Mouse (Mus musculus) embryonic facial prominence, embryonic 13.5 days (tissue): ENCODE data around the gene Sgms2. TPM values are rescaled to one million over a fixed set of nuclear protein-coding genes. Genes with fewer than 3 reads are reported as not detected.

ENCODE experiments used
- ATAC-seq: fragments of 200-750 bp; cut with Nextera tagmentation; 2 replicates; pipeline ENCODE4 v1.8.0; 2017; ENCODE audit warnings: low read depth; ENCODE audit not compliant: insufficient number of reproducible peaks, insufficient read depth, low FRiP score, low TSS enrichment
- H3K27ac ChIP-seq: fragments of 300-500 bp; sonication (generic); 2 replicates; pipeline ENCODE4 v1.5.1; 2015; ENCODE audit warnings: moderate library complexity, mild to moderate bottlenecking, inconsistent platforms
- H3K27me3 ChIP-seq: fragments of 300-500 bp; sonication (generic); 2 replicates; pipeline ENCODE4 v1.6.1; 2015; ENCODE audit warnings: mild to moderate bottlenecking, inconsistent platforms
- H3K36me3 ChIP-seq: fragments of 300-500 bp; sonication (generic); 2 replicates; pipeline ENCODE4 v1.6.1; 2015; ENCODE audit warnings: mild to moderate bottlenecking, inconsistent platforms
- H3K4me1 ChIP-seq: fragments of 300-500 bp; sonication (generic); 2 replicates; pipeline ENCODE4 v1.6.1; 2015; ENCODE audit warnings: inconsistent platforms
- H3K4me2 ChIP-seq: fragments of 300-500 bp; sonication (generic); 2 replicates; pipeline ENCODE4 v1.6.1; 2015; ENCODE audit warnings: moderate library complexity, mild to moderate bottlenecking, inconsistent platforms
- H3K4me3 ChIP-seq: fragments of 300-500 bp; sonication (generic); 2 replicates; pipeline ENCODE4 v1.5.1; 2015; ENCODE audit warnings: mild to moderate bottlenecking, inconsistent platforms
- H3K9ac ChIP-seq: fragments of 300-500 bp; sonication (generic); 2 replicates; pipeline ENCODE4 v1.6.1; 2015; ENCODE audit warnings: mild to moderate bottlenecking, inconsistent platforms
- H3K9me3 ChIP-seq: fragments of 300-500 bp; sonication (generic); 2 replicates; pipeline ENCODE4 v1.6.1; 2016; ENCODE audit warnings: inconsistent platforms
- WGBS: fragments of 180-500 bp; shearing (Covaris S2); methylation state at CpG from one replicate; pipeline ENCODE4 v1.1.7; 2015; ENCODE audit warnings: mixed read lengths; 5-methylcytosine and 5-hydroxymethylcytosine counted together
- polyA plus RNA-seq: library from polyadenylated mRNA; unstranded; fragments of >200 nt; fragmentation: Nextera tagmentation; extraction: Ambion mirVana; gene quantifications from 2 replicates; pipeline ENCODE4 v1.2.1, GENCODE M21; 2015

Gene Sgms2
- 7.9 and 14.8 TPM in 2 replicates for polyA plus RNA-seq

DNA sequence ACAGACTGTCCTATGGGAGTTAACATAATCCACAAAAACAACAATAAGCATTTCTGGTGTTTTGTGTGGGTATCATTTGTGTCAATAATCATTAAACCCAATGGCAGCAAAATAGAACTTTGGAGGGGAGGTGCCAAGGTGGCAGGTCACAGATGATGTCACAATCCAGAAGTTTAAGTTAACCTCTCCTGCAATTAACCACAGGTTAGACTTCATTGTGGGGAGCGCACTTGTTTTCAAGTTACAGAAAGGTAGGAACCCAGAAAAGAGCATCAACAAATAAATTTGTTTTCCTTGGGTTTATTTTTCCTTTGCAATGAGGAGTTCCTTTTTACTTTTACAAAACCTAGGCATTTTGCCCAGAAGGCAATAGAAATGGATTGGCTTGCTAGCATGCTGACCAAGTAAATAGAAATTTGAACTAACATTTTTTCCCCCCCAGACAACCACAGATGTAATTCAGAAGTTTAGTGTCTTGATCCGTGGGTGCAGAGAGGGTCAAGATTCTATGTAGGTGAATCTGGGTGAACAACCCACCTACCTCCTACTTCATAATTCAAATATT, at the start of gene Sgms2:
Gene Sgms2 (minus strand): TSS at position 51 of the 565 bp plus-strand sequence.
- no peaks in the 10 kb centered on the region for H3K36me3 ChIP-seq
- H3K9ac ChIP-seq, result peak within 1 kb of the TSS; percentile 77
- H3K4me3 ChIP-seq, result peak within 1 kb of the TSS; percentile 65
- peaks cover 9% of the 10 kb centered on the region for H3K4me1 ChIP-seq
- H3K27me3 ChIP-seq, result peaks cover 56% of the 10 kb centered on the region
- ATAC-seq, result no peak
- no peaks in the 10 kb centered on the region for H3K9me3 ChIP-seq
- peak within 1 kb of the TSS; percentile 30 for H3K27ac ChIP-seq
- WGBS, result 76% methylated on average over 2 of the region's 2 CpGs
- H3K4me2 ChIP-seq, result peak within 1 kb of the TSS; percentile 94

DNA sequence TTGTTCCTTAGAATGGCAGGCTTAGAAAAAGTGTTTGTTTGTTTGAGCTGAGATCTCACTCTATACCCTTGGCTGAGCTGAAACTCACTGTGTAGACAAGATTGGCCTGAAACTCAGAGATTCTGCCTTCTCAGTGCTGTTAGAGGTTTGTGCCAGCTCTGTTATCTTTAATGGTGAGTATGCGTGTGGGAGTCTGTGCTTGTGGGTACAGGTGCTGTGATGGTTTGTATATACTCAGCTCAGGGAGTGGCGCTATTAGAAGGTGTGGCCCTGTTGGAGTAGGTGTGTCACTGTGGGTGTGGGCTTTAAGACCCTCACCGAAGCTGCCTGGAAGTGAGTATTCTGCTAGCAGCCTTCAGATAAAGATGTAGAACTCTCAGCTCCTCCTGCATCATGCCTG, 34.0 kb upstream of the Sgms2 start:
- H3K27ac ChIP-seq, result no peak overlapping the region
- H3K9me3 ChIP-seq, result no peaks in the 10 kb centered on the region
- 0 out of 2 replicates have a peak, but pooled peaks cover 4% of the 10 kb centered on the region for H3K4me1 ChIP-seq
- H3K36me3 ChIP-seq, result no peaks in the 10 kb centered on the region
- WGBS, result 85% methylated on average over 3 of the region's 3 CpGs
- H3K9ac ChIP-seq, result no peak overlapping the region
- H3K27me3 ChIP-seq, result no peaks in the 10 kb centered on the region
- ATAC-seq, result no peak
- no peak overlapping the region for H3K4me2 ChIP-seq
- H3K4me3 ChIP-seq, result no peak overlapping the region

DNA sequence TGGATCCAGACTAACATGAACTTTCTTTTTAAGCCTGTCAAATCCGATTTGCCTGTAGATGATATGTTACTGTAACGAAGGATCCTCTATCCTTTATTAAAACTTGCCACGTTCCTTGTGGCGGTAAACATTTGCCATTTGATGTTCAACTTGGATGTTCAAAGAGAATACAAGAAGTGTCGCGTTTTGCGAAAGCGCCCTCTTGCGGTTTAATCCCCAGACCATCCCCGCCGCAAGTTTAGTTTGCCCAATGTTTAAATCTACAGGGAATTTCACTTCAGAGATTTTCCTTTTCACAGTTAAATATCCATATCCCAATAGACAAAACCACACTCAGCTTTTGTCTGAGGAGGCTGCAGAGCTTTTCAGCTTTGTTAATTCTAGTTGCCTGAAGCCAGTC, 33.6 kb upstream of the Sgms2 start:
- no peaks in the 10 kb centered on the region for H3K36me3 ChIP-seq
- 19% methylated on average over 11 of the region's 11 CpGs for WGBS

DNA sequence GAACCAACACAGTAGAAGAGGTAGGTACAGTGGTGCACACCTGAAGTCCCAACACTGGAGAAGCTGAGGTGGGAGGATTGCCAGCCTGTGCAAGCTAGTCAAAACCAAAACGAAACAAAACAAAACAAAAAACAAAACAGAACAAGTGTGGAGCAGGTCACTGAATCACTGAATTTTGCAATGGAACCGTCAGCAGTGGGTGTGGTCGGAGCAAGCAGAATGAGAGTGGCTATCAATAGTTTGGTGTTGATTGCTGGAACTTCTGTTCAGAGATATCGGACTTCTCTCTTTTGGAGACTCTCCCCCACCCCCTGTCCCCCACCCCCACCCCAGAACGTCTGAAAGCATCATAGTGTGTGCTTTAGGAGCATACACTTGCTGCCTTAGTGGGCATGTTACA, 33.0 kb upstream of the Sgms2 start:
- Histone ChIP-seq H3K9ac (no peak overlapping the region), H3K27ac (no peak overlapping the region), H3K27me3 (no peaks in the 10 kb centered on the region), H3K4me2 (no peak overlapping the region), H3K4me1 (no peaks in the 10 kb centered on the region), H3K36me3 (no peaks in the 10 kb centered on the region), H3K4me3 (no peak overlapping the region), H3K9me3 (no peaks in the 10 kb centered on the region)
- 73% methylated on average over 5 of the region's 5 CpGs for WGBS
- ATAC-seq, result no peak

More for the DNA sequence above, 33.6 kb upstream of the Sgms2 start:
- Histone ChIP-seq H3K4me3 (no peak overlapping the region), H3K9ac (no peak overlapping the region), H3K4me2 (no peak overlapping the region), H3K27ac (no peak overlapping the region), H3K27me3 (no peaks in the 10 kb centered on the region), H3K4me1 (0 out of 2 replicates have a peak, but pooled peaks cover 1% of the 10 kb centered on the region), H3K9me3 (no peaks in the 10 kb centered on the region)
- no peak for ATAC-seq

DNA sequence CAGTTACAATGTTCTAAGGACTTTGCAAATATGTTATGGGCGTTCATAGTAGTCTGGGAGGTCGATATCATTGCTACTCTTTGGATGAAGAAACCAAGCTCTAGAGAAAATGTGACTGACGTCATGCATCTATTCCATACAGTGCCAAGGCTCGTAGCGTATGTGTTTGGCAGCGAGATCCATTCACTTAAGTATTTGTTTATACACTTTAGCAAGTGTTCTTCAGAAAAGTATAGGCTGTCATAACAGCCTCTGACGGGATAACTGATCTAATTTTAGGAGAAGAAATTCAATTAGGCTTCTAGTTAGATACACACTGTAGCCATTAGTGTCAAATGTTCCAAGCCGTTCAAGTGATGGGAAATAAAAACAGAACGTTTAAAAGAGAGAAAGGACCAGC, 32.5 kb upstream of the Sgms2 start:
- WGBS, result 60% methylated on average over 9 of the region's 9 CpGs
- Histone ChIP-seq H3K27ac (no peak overlapping the region), H3K36me3 (no peaks in the 10 kb centered on the region), H3K27me3 (no peaks in the 10 kb centered on the region), H3K9me3 (no peaks in the 10 kb centered on the region), H3K4me2 (no peak overlapping the region), H3K4me3 (no peak overlapping the region), H3K9ac (no peak overlapping the region), H3K4me1 (no peaks in the 10 kb centered on the region)
- ATAC-seq, result no peak

DNA sequence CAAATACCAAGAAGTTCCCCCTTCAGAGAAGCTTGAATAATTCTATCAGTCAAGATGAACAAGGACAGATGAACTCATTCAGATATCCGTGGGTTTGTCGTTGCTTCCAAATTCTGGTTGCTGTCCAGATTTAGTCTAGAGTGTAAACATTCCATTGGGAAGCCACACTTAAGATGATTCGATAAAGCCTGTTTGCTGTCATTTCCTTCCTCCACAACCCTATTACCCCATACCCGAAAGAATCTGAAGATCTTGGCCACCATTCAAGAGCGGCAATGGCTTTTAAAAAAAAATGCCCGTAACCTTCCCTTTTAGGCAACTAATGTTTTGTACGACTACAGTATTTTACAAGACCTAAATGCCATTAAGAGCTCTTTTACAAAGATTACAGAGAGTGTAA, 31.0 kb upstream of the Sgms2 start:
- Histone ChIP-seq H3K4me1 (no peaks in the 10 kb centered on the region), H3K36me3 (no peaks in the 10 kb centered on the region), H3K9me3 (no peaks in the 10 kb centered on the region), H3K9ac (no peak overlapping the region), H3K4me2 (no peak overlapping the region), H3K4me3 (no peak overlapping the region), H3K27me3 (no peaks in the 10 kb centered on the region), H3K27ac (no peak overlapping the region)
- WGBS, result 55% methylated on average over 7 of the region's 7 CpGs
- ATAC-seq, result no peak

DNA sequence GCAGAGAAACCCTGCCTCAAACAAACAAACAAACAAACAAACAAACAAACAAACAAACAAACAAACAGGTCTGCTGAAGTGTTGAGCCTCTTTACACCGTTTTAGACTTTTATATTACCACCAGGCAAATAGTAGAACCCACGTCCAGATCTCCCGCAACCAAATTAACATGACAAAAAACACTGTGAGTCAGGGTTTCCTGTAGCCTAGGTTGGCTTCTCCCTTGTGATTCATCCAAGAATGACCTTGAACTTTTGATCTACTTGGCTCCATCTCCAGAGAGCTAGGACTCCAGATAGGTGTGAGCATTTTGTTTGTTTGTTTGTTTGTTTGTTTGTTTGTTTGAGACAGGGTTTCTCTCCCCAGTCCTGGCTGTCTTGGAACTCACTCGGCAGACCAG, 30.0 kb upstream of the Sgms2 start:
- ATAC-seq, result no peak
- Histone ChIP-seq H3K4me3 (no peak overlapping the region), H3K27me3 (no peaks in the 10 kb centered on the region), H3K9ac (no peak overlapping the region), H3K36me3 (no peaks in the 10 kb centered on the region), H3K4me1 (no peaks in the 10 kb centered on the region), H3K4me2 (no peak overlapping the region), H3K27ac (no peak overlapping the region), H3K9me3 (no peaks in the 10 kb centered on the region)
- WGBS, result 77% methylated on average over 4 of the region's 4 CpGs

DNA sequence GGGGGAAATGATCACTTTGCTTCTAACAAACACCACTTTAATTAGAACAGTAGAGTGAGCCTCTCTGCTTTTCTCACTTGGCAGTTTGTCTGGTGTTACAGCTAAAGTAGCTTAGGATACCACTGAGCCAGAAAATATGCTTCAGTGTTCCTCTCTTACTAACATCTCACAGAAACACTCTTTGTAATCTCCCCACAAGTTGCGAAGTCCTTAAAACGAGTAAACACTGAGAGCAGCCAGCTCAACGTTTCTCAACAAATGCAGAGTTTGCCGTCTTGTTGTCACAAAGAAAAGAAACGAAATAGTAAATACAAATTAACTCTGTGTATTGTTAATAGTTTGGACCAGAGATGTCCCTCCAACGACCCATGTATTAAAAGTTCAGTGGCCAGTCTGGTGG, 26.5 kb upstream of the Sgms2 start:
- H3K9ac ChIP-seq, result no peak overlapping the region
- no peak overlapping the region for H3K4me2 ChIP-seq
- H3K4me3 ChIP-seq, result no peak overlapping the region
- no peaks in the 10 kb centered on the region for H3K27me3 ChIP-seq
- no peaks in the 10 kb centered on the region for H3K4me1 ChIP-seq
- 83% methylated on average over 6 of the region's 6 CpGs for WGBS
- H3K36me3 ChIP-seq, result no peaks in the 10 kb centered on the region
- no peaks in the 10 kb centered on the region for H3K9me3 ChIP-seq
- ATAC-seq, result no peak
- H3K27ac ChIP-seq, result no peak overlapping the region

DNA sequence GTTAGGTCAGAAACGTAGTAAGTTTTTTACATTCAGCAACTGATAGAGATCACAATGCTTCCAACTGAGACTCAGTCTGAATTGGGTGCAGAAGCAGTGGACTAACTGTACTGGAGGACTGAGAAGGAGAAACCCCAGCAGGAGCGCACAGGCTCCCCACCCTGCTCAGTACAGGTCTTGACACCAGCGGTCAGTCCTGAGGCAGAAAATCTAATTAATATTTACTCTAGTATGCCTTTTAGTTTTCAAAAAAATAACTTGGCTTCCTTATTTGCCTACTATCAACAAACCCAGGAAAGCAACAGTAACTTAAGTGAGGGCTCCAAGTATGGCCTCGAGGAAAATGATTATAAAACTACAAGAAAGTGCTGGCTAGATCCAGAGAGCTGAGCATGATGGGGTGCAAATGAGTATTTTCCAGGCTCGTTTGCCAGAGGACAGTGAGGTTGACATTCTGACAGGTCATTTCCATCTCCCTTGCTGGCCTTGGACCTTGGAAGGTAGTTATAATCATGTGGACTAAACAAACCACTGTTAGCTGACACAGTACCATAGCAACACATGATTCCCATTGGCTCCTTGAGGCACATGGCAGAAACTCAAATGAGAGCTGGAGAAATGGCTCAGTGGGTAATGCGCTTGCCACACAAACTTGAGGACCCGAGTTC, 25.3 kb upstream of the Sgms2 start:
- no peaks in the 10 kb centered on the region for H3K36me3 ChIP-seq
- ATAC-seq, result no peak
- H3K27ac ChIP-seq, result no peak overlapping the region
- H3K4me3 ChIP-seq, result no peak overlapping the region
- H3K9me3 ChIP-seq, result no peaks in the 10 kb centered on the region
- no peaks in the 10 kb centered on the region for H3K27me3 ChIP-seq
- no peaks in the 10 kb centered on the region for H3K4me1 ChIP-seq
- no peak overlapping the region for H3K9ac ChIP-seq
- WGBS, result 81% methylated on average over 7 of the region's 7 CpGs
- no peak overlapping the region for H3K4me2 ChIP-seq

DNA sequence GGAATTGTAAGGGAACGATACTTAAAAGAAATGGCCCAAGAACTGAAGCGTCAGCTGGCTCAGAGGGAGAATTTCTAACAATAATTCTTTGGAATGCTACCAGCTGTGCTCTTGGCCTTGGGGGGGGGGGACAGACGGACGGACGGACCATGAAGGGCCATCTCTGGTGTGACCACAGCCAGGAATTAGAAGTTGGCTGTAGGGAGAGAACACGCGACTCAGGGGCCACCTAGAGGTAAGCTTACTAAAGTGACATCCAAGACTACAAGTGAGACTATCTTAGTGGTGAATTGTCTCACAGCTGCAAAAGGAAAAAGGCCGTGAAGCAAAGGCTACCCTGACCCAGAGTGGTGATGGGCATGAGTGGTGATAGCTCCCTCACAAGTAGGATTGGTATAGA, 20.4 kb upstream of the Sgms2 start:
- no peaks in the 10 kb centered on the region for H3K27me3 ChIP-seq
- no peak overlapping the region for H3K9ac ChIP-seq
- H3K4me1 ChIP-seq, result no peaks in the 10 kb centered on the region
- no peak overlapping the region for H3K4me3 ChIP-seq
- no peak overlapping the region for H3K27ac ChIP-seq
- no peaks in the 10 kb centered on the region for H3K9me3 ChIP-seq
- 59% methylated on average over 8 of the region's 8 CpGs for WGBS
- H3K36me3 ChIP-seq, result no peaks in the 10 kb centered on the region
- no peak for ATAC-seq
- no peak overlapping the region for H3K4me2 ChIP-seq

DNA sequence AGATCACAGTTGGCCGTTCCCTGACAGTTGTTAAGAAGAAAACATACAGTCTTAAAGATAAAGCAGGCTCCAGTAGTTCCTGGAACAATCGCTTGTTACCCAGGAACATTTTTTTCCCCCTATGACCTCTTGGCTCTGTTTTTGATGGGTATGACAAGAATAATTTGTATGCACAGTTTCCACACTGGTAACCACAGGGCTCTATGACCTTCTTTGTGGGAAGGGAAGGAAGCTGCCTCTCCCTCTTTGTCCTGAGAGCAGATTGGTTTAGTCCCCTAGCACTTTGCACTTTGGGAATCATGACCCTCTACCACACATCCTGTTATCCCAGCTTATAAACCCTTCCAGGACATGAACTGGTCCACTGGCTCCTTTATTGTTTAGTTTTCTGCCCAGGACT, 16.8 kb upstream of the Sgms2 start:
- no peaks in the 10 kb centered on the region for H3K27me3 ChIP-seq
- no peaks in the 10 kb centered on the region for H3K36me3 ChIP-seq
- no peak overlapping the region for H3K4me2 ChIP-seq
- no peak overlapping the region for H3K27ac ChIP-seq
- no peak for ATAC-seq
- 78% methylated on average over 2 of the region's 2 CpGs for WGBS
- no peak overlapping the region for H3K4me3 ChIP-seq
- no peak overlapping the region for H3K9ac ChIP-seq
- H3K4me1 ChIP-seq, result no peaks in the 10 kb centered on the region
- no peaks in the 10 kb centered on the region for H3K9me3 ChIP-seq

DNA sequence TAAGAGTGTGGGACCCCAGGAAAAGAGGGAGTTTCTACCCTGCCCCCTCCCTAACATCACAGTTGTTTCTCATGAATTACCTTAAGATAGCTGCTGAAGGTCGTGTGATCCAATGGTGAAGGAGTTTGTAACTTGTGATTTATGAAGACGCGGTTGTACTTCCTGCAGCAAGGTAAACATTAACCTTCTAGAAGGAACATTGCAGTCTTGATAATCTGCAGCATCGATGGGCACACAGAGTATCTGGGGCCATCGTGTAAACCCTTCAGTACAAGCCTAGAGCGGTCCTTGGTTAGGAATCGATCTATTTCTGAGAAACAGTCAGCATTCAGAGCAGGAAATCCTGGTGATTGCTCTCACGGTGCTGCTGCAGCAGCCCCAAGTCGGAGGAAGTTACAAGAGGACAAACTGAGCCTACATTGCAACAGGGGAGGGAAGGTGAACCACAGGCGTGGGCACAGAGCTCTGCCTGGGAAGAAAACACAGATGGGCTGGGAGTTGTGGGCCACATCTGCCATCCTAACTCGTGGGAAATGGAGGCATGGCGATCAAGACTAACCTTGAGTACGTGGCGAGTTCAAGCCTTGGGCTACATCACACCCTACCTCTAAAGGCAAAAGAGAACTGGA, 13.5 kb upstream of the Sgms2 start:
- 84% methylated on average over 14 of the region's 14 CpGs for WGBS
- Histone ChIP-seq H3K4me1 (no peaks in the 10 kb centered on the region), H3K9me3 (no peaks in the 10 kb centered on the region), H3K4me3 (no peak overlapping the region), H3K4me2 (no peak overlapping the region), H3K27ac (no peak overlapping the region), H3K9ac (no peak overlapping the region), H3K36me3 (no peaks in the 10 kb centered on the region), H3K27me3 (no peaks in the 10 kb centered on the region)
- no peak for ATAC-seq
